Mouse (Mus musculus): ENCODE measurements around the gene Mpg.

DNA sequence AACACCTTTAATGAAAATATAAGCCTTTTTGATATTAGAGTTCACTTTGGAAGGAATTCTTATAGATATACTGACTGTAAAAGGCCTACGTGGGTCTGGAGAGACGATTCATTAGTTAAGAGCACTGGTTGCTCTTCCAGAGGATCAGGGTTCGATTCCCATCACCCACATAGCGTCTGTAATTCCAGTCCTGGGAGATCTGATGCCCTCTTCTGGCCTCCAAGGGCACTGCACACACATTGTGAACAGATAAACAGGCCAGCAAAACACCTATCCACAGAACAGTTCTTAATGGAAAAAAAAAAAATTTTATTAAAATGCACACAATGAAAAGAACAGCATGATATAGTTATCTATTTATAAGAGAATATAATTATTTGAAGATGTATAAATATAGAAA lies 39.0 kb upstream of the Mpg start:
- TF ChIP-seq CTCF (IDR thresholded peaks at IDR 0.05; ENCODE audit: insufficient read depth, low read depth, low read length) (no peak), POLR2A (IDR thresholded peaks at IDR 0.05; ENCODE audit: insufficient read depth, low read depth, low read length) (no peak)
